Mouse (Mus musculus): ENCODE data around the gene Hist1h4n. TPM values are rescaled to one million over a fixed set of nuclear protein-coding genes. Genes with fewer than 3 reads are reported as not detected.
"Not testable (repeated sequence)": the region's sequence is repeated elsewhere in the genome, so short reads cannot be mapped to it uniquely, and the experiment has no call there.

Hist1h4n gene
- polyA plus RNA-seq, 1 experiment: 30.7 TPM

- Histone ChIP-seq H3K36me3 (ENCODE audit: control insufficient read depth, insufficient read depth, low read length) (no peaks in the 10 kb centered on the region), H3K27ac (ENCODE audit: insufficient read depth, low read depth, low read length) (peak overlapping the region; percentile 75), H3K4me3 (ENCODE audit: low read depth, low read length) (peak overlapping the region; percentile 60), H3K27me3 (ENCODE audit: control insufficient read depth, insufficient read depth, low read length) (no peaks in the 10 kb centered on the region), H3K4me1 (ENCODE audit: control insufficient read depth, insufficient read depth, insufficient read length, low read length) (no peaks in the 10 kb centered on the region)
- WGBS: 9% methylated on average over 8 of the region's 8 CpGs
- TF ChIP-seq CTCF (IDR thresholded peaks at IDR 0.05; ENCODE audit: extremely low read depth, insufficient read length, insufficient replicate concordance, low read depth, low read length): no peak
- TF ChIP-seq POLR2A (IDR thresholded peaks at IDR 0.05; ENCODE audit: low read depth, low read length): no peak
Measured at GRCm38 (mm10) chr13:21786189-21786898, 45.7 kb downstream of the Hist1h4n start.

- 0 out of 2 replicates have a peak, but pooled peaks cover 2% of the 10 kb centered on the region for H3K4me1 ChIP-seq (ENCODE audit: control insufficient read depth, insufficient read depth, insufficient read length, low read length)
- TF ChIP-seq POLR2A (IDR thresholded peaks at IDR 0.05; ENCODE audit: low read depth, low read length): no peak
- TF ChIP-seq CTCF (IDR thresholded peaks at IDR 0.05; ENCODE audit: extremely low read depth, insufficient read length, insufficient replicate concordance, low read depth, low read length): no peak
- H3K36me3 ChIP-seq (ENCODE audit: control insufficient read depth, insufficient read depth, low read length): no peaks in the 10 kb centered on the region
- H3K27ac ChIP-seq (ENCODE audit: insufficient read depth, low read depth, low read length): no peak overlapping the region
- 69% methylated on average over 6 of the region's 6 CpGs for WGBS
- no peaks in the 10 kb centered on the region for H3K27me3 ChIP-seq (ENCODE audit: control insufficient read depth, insufficient read depth, low read length)
- H3K4me3 ChIP-seq (ENCODE audit: low read depth, low read length): no peak overlapping the region
Measured at GRCm38 (mm10) chr13:21784311-21784710, 47.7 kb downstream of the Hist1h4n start.

DNA sequence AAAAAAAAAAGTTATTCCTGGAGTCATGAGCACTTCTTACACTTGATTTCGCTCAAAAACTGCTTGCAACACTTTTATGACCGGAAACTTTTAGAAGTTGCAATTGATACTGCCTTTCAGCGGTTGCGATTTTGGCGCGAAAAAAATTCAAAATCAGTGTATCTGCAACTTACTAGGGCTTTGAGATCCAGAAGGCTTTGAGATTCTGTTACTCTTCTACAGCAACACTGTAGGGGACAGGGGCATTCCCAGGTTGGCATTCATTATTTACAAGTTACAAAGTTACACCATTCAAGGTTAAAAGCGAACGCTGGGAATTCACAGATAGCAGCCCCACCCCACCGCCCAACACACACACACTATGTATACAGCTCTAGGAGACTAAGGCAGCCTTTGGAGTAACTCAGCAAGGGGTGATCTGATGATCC lies 48.2 kb downstream of the Hist1h4n start:
- Histone ChIP-seq H3K27me3 (ENCODE audit: control insufficient read depth, insufficient read depth, low read length) (no peaks in the 10 kb centered on the region), H3K4me1 (ENCODE audit: control insufficient read depth, insufficient read depth, insufficient read length, low read length) (0 out of 2 replicates have a peak, but pooled peaks cover 2% of the 10 kb centered on the region), H3K4me3 (ENCODE audit: low read depth, low read length) (no peak overlapping the region), H3K27ac (ENCODE audit: insufficient read depth, low read depth, low read length) (peak overlapping the region; percentile 20; the same call in 1 of the 2 replicates), H3K36me3 (ENCODE audit: control insufficient read depth, insufficient read depth, low read length) (no peaks in the 10 kb centered on the region)
- TF ChIP-seq POLR2A (IDR thresholded peaks at IDR 0.05; ENCODE audit: low read depth, low read length): no peak
- no peak for TF ChIP-seq CTCF (IDR thresholded peaks at IDR 0.05; ENCODE audit: extremely low read depth, insufficient read length, insufficient replicate concordance, low read depth, low read length)
- WGBS: 2% methylated on average over 9 of the region's 9 CpGs

DNA sequence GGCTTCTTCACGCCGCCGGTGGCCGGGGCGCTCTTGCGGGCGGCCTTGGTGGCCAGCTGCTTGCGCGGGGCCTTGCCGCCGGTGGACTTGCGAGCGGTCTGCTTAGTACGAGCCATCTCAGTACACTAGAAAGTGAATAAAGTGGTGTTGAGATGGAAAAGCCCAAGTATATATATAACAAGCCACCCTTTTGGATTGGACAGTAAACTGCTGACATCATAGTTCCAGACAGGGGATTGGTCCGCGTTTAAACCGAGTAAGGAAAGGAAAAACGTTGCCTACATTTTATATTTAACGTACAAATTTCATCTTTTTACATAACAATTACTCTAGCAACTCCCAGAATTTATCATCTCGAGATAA lies 48.8 kb downstream of the Hist1h4n start, which contains the start of gene Hist1h3i:
TSS of gene Hist1h3i (minus strand) at position 116 of the 363 bp plus-strand sequence.
- under 1% methylated on average over 16 of the region's 20 CpGs for WGBS
- Histone ChIP-seq H3K4me3 (ENCODE audit: low read depth, low read length) (peak within 1 kb of the TSS; percentile 57), H3K27ac (ENCODE audit: insufficient read depth, low read depth, low read length) (peak within 1 kb of the TSS; percentile 64), H3K27me3 (ENCODE audit: control insufficient read depth, insufficient read depth, low read length) (no peaks in the 10 kb centered on the region), H3K4me1 (ENCODE audit: control insufficient read depth, insufficient read depth, insufficient read length, low read length) (0 out of 2 replicates have a peak, but pooled peaks cover 2% of the 10 kb centered on the region), H3K36me3 (ENCODE audit: control insufficient read depth, insufficient read depth, low read length) (no peaks in the 10 kb centered on the region)
- TF ChIP-seq CTCF (IDR thresholded peaks at IDR 0.05; ENCODE audit: extremely low read depth, insufficient read length, insufficient replicate concordance, low read depth, low read length): no peak
- TF ChIP-seq POLR2A (IDR thresholded peaks at IDR 0.05; ENCODE audit: low read depth, low read length): no peak

DNA sequence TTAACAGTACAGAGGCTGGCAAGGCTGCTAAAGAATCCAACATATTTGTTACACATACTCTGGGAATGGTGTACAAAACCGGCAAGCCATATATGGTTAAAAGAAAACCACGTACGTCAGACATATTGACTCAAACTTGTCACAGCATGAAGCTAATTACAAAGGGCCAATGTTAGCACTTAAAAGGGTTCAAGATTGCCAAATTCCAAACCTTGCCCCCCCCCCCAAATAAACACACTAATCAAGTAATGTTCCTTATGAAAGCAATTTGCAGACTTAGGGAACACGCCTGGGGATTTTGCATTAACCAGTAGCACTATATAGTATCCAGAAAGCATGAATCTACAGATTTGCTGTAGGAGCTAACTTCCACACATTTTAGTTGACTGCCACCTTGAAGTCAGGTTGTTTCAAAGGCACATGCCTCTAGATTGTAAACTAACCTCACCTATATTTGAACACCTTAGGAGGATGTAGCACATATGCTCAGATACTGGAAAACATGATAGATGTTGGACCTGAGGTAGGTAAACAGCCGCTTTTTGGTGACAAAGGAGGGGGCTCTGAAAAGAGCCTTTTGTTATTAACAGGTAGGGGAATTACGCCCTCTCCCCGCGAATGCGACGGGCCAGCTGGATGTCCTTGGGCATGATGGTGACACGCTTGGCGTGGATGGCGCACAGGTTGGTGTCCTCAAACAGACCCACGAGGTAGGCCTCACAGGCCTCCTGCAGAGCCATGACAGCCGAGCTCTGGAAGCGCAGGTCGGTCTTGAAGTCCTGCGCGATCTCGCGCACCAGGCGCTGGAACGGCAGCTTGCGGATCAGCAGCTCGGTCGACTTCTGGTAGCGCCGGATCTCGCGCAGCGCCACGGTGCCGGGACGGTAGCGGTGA lies 49.4 kb downstream of the Hist1h4n start:
- H3K27me3 ChIP-seq (ENCODE audit: control insufficient read depth, insufficient read depth, low read length); H3K4me1 ChIP-seq (ENCODE audit: control insufficient read depth, insufficient read depth, insufficient read length, low read length); H3K36me3 ChIP-seq (ENCODE audit: control insufficient read depth, insufficient read depth, low read length): not testable (repeated sequence)
- WGBS: under 1% methylated on average over 21 of the region's 35 CpGs
- H3K27ac ChIP-seq (ENCODE audit: insufficient read depth, low read depth, low read length): peak overlapping the region; percentile 64
- H3K4me3 ChIP-seq (ENCODE audit: low read depth, low read length): peak overlapping the region; percentile 57
- TF ChIP-seq POLR2A (IDR thresholded peaks at IDR 0.05; ENCODE audit: low read depth, low read length): peak; percentile 43

Other genes with a start within 250 kb of the Hist1h4n start
- not detected in 2 replicates for gene Olfr1362, start 218.2 kb downstream of the Hist1h4n start, polyA plus RNA-seq (2012; rRNA removed)
- gene Olfr11, start 189.7 kb downstream of the Hist1h4n start, polyA plus RNA-seq (2012; rRNA removed): not detected in 2 replicates
- not detected in 2 replicates for gene Olfr1361, start 168.8 kb downstream of the Hist1h4n start, polyA plus RNA-seq (2012; rRNA removed)
- not detected in 2 replicates for gene Olfr1360, start 154.8 kb downstream of the Hist1h4n start, polyA plus RNA-seq (2012; rRNA removed)
- not detected in 2 replicates for gene Olfr1359, start 134.1 kb downstream of the Hist1h4n start, polyA plus RNA-seq (2012; rRNA removed)
- gene Hist1h2bl, start 116.1 kb downstream of the Hist1h4n start, polyA plus RNA-seq (2012; rRNA removed): 10.7 and 15.7 TPM in 2 replicates
- 66.1 and 104 TPM in 2 replicates for gene Hist1h2ai, start 115.8 kb downstream of the Hist1h4n start, polyA plus RNA-seq (2012; rRNA removed)
- 79.4 and 100 TPM in 2 replicates for gene Hist1h3h, start 114.5 kb downstream of the Hist1h4n start, polyA plus RNA-seq (2012; rRNA removed)
- 4.7 and 7.1 TPM in 2 replicates for gene Hist1h2bm, start 110.2 kb downstream of the Hist1h4n start, polyA plus RNA-seq (2012; rRNA removed)
- 6.4 and 6.5 TPM in 2 replicates for gene Hist1h4j, start 97.1 kb downstream of the Hist1h4n start, polyA plus RNA-seq (2012; rRNA removed)
- 35.5 and 55.4 TPM in 2 replicates for gene Hist1h4k, start 81.7 kb downstream of the Hist1h4n start, polyA plus RNA-seq (2012; rRNA removed)
- gene Hist1h2ak, start 78.4 kb downstream of the Hist1h4n start, polyA plus RNA-seq (2012; rRNA removed): 40.0 and 60.2 TPM in 2 replicates
- 13.6 and 21.8 TPM in 2 replicates for gene Hist1h2bn, start 78.1 kb downstream of the Hist1h4n start, polyA plus RNA-seq (2012; rRNA removed)
- 2.0 and 2.6 TPM in 2 replicates for gene Hist1h1b, start 51.6 kb downstream of the Hist1h4n start, polyA plus RNA-seq (2012; rRNA removed)
- 57.4 and 74.0 TPM in 2 replicates for gene Hist1h3i, start 48.8 kb downstream of the Hist1h4n start, polyA plus RNA-seq (2012; rRNA removed)
- 33.8 and 67.8 TPM in 2 replicates for gene Hist1h2an, start 45.0 kb downstream of the Hist1h4n start, polyA plus RNA-seq (2012; rRNA removed)
- gene Hist1h2bp, start 44.7 kb downstream of the Hist1h4n start, polyA plus RNA-seq (2012; rRNA removed): 2.7 and 8.3 TPM in 2 replicates
- 31.1 and 32.0 TPM in 2 replicates for gene Hist1h2bq, start 22.0 kb downstream of the Hist1h4n start, polyA plus RNA-seq (2012; rRNA removed)
- gene Hist1h2ao, start 21.7 kb downstream of the Hist1h4n start, polyA plus RNA-seq (2012; rRNA removed): not detected in 2 replicates
- gene Hist1h4m, start 20.4 kb downstream of the Hist1h4n start, polyA plus RNA-seq (2012; rRNA removed): 16.0 TPM in 1 of 2 replicates, not detected in the other
- gene Hist1h2ap, start 1.3 kb upstream of the Hist1h4n start, polyA plus RNA-seq (2012; rRNA removed): 1,042 and 2,404 TPM in 2 replicates
- 27.4 and 35.4 TPM in 2 replicates for gene Hist1h2br, start 1.5 kb upstream of the Hist1h4n start, polyA plus RNA-seq (2012; rRNA removed)
- gene Zfp184, start 112.9 kb upstream of the Hist1h4n start, polyA plus RNA-seq (2012; rRNA removed): 0.13 and 0.23 TPM in 2 replicates
- not detected in 2 replicates for gene Pom121l2, start 149.0 kb upstream of the Hist1h4n start, polyA plus RNA-seq (2012; rRNA removed)
- 1.2 and 2.0 TPM in 2 replicates for gene Prss16, start 177.5 kb upstream of the Hist1h4n start, polyA plus RNA-seq (2012; rRNA removed)
- gene Hist1h2ah, start 203.4 kb upstream of the Hist1h4n start, polyA plus RNA-seq (2012; rRNA removed): 106 and 238 TPM in 2 replicates
- gene Hist1h2bk, start 203.7 kb upstream of the Hist1h4n start, polyA plus RNA-seq (2012; rRNA removed): 34.9 and 41.4 TPM in 2 replicates
- 6.3 and 10.1 TPM in 2 replicates for gene Hist1h4i, start 209.2 kb upstream of the Hist1h4n start, polyA plus RNA-seq (2012; rRNA removed)
- 22.6 and 24.8 TPM in 2 replicates for gene Hist1h2ag, start 210.7 kb upstream of the Hist1h4n start, polyA plus RNA-seq (2012; rRNA removed)
- 16.9 and 21.2 TPM in 2 replicates for gene Hist1h2bj, start 211.0 kb upstream of the Hist1h4n start, polyA plus RNA-seq (2012; rRNA removed)

Measured in small intestine, adult 2 months (tissue).